Mouse (Mus musculus): ENCODE data around the gene Colq.

The Colq gene

DNA sequence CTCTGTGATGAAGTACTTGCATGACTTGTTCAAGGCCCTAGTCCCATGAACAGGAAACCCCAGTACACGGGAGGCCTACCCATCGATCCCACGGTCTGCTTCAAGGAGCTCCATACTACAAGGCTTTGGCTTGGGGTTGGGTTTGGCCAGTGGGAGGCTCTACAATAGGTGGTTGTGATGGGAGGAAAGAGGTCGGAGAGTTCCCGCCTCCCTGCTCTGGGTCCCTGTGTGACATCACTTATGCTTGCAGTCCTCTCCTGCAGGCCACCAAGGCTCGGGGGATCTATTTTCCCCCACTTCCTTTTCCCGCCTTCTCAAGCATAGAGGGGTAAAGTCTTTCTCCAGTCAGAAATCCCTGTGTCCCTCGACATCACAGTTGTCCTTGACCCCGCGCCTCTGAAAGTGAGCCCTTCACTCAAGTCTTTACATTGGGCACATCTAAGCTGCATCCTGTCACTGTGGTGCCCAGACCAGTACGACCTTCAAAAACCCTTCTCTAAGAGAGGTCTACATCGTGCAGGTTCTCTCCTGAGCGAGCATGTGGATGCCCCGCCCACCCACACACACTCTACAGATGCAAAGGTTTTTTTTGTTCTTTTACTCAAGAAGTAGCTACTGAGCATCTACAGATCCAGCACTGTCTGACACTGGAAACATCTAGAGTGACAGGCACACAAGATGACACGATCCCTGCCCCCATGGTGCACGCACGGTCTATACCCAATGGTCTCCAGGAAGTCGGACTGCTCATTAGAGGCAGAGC, 16.1 kb downstream of the Colq start:
- no peak for DNase-seq (ENCODE audit: low spot score in 2 of 2)

DNA sequence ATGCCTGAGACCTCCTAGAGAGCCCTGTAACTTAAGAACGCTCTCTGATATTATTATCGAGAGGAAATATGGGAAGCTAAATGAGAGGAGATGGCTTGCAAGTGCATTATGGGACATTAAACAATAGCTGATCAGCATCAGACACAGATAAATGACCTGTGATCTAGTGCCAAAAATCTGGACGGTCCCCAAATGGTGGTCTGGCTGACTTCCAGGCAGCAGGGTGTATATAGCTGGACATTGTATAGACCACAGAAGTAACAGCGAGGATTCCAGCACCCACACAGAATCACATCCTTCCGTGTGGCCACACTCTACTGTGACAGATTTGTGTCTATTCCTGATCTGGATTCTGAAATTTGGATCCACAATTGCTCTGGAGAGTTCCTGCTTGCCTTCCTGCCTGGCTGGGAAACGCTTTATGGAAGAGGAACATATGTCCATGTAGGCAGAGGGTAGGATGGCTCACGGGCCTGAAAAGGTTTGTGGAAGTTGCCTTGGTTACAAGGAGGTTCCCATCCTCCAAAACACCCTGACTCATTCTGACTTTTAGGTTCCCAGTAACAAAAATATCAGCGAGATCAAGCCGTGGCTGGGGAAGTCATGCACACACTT, 18.5 kb downstream of the Colq start:
- peak in 1 of 2 experiments; percentile 47 for DNase-seq (ENCODE audit: low spot score in 2 of 2)

DNA sequence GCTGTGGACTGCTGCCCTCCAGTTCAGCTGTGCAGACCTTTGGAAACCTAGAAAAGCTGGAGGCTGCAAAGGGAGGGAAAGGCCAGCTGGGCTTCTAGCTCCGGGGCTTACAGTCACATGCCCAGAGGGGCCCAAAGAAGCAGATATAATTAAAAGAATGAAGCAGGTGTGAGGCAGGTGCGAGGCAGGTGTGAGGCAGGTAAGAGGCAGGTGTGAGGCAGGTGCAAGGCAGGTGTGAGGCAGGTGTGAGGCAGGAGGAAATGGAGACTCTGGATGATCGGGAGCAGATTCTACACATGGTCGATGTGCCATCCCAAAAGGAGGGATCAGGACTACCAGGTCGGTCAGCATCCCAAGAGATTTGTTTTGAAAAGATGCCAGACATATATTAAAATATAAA, 19.7 kb downstream of the Colq start:
- no peak for DNase-seq (ENCODE audit: low spot score in 2 of 2)

DNA sequence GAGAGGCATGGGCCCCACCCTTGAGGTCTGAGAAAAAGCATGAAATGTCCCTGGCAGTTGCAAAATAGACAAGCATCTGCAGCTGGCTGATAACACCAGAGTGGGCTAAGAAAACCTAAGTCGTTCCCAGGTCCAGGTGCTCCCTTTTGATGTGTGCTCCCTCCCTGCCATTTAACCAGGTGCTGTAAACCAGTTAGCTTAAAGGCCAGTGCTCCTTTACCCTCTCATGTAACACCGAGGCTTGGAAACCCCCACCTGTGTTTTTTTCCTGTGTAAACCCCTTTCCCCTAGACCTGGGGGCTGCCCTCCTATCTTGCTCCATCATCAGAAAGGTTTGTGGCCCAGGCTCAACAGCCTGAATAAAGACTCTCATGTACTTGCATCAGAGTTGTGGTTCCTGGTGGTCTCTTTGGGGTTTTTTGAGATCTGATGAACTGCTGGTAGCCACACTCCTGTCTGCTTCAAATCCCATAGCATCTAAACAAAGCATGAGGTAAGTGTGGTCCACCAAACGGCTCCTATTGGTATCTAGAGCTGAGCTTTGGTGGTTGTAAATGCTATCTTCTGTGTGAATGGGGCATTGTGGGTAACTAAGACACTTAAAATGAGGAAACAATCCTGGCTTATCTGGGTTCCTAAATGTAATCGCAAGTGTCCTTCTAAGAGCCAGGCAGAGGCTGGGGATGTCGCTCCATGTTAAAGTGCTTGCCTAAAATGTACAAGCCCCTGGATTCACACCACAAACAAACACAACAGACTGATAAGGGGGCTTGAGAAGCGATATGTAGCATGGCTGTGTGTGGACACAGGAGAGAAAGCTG, 20.8 kb downstream of the Colq start:
- DNase-seq (ENCODE audit: low spot score in 2 of 2), result no peak

GRCm38 (mm10) chr14:31569151-31569631, 22.0 kb downstream of the Colq start:
- peak; percentile 35 to 46 for DNase-seq (ENCODE audit: low spot score in 2 of 2)

GRCm38 (mm10) chr14:31565478-31566212, 25.5 kb downstream of the Colq start:
- no peak for DNase-seq (ENCODE audit: low spot score in 2 of 2)

DNA sequence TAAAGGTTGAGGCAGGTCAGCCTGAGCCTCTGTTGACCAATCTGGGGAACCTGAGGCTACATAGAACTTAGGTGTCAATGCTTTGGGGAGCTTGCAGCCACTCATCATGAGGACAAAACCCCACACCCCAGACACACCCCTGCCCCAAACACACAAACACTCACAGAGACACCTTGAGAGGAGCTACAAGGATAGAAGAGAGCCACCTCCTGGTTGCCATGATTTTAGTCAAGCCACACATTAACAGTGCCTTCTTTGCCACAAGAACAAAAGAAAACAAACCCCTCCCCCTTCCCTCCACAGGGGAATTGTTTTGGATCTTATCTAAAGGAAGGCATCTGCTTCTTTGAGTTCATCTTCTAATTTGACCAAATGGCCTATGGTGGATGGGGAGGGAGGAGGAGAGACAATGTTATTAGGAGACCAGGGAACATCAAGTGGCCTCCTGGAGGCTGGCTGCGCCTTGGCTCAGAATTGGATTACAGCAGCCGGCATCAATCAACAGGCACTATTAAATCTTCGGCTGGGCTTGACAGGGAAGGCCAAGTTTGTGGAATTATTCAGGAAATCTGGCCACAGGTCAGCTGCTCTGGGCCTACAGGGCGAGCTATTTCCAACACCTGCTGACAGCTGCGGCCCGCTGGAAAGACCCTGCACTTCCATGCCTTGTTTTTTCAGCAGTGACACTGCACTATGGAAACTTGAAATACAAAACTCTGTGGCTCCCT, 26.5 kb downstream of the Colq start:
- no peak for DNase-seq (ENCODE audit: low spot score in 2 of 2)

DNA sequence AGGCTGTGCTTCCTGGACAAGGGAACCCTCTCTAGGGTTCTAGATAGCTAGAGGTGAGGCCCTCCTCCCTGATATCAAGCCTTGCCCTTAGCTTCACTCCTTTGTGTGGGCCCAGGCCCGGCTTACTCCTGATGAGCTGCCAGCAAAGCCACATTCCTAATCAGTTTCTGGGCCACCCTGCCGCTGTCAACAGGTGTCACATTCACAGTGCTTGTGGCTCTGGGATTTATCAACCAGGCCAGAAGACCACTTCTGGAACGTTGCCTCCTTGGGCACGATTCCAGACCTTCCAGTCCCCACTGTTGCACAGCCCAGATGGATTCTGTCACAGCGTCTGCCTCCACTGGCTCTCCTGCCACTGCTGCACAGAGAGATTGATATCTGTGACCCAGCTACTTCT, 30.3 kb downstream of the Colq start:
- DNase-seq (ENCODE audit: low spot score in 2 of 2), result no peak

DNA sequence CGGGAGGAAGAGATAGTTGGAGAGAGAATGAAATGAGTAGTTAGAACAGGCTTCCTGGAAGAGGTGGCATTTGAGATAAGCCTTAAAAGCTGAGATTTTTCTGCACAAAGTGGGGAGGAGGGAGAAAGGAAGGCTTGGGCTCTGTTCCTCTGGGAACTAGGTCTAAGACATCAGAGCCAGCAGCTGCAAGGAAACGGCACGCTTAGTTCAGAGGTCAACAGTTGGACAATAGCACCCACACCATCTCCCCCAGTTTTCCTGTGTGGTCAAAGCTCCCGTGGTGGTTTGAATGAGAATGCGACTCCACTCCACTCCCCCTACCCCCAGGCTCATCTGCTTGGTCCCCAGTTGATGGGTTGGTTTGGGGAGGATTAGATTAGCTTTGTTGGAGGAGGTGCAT, 31.9 kb downstream of the Colq start:
- no peak for DNase-seq (ENCODE audit: low spot score in 2 of 2)

GRCm38 (mm10) chr14:31557784-31558183, 33.4 kb downstream of the Colq start:
- no peak for DNase-seq (ENCODE audit: low spot score in 2 of 2)

DNA sequence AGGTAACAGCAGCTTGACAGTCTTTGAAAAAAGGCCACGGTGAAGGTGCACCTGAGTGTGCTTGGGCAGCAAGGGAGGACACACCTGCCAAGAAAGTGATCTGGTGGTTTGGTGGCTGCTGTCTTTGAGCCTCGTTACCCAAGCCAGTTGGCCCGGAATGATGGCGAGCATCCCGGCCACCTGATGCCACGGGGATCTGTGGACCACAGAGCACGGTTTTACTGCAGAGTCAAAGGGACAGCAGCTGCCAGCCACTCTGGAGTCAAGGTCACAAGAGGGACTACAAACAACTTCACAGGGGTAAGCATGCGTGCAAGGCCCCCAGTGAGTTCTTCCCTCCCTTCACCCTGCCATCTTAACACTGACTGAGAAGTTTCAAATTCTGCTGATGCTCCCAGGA, 33.9 kb downstream of the Colq start:
- DNase-seq (ENCODE audit: low spot score in 2 of 2), result no peak

DNA sequence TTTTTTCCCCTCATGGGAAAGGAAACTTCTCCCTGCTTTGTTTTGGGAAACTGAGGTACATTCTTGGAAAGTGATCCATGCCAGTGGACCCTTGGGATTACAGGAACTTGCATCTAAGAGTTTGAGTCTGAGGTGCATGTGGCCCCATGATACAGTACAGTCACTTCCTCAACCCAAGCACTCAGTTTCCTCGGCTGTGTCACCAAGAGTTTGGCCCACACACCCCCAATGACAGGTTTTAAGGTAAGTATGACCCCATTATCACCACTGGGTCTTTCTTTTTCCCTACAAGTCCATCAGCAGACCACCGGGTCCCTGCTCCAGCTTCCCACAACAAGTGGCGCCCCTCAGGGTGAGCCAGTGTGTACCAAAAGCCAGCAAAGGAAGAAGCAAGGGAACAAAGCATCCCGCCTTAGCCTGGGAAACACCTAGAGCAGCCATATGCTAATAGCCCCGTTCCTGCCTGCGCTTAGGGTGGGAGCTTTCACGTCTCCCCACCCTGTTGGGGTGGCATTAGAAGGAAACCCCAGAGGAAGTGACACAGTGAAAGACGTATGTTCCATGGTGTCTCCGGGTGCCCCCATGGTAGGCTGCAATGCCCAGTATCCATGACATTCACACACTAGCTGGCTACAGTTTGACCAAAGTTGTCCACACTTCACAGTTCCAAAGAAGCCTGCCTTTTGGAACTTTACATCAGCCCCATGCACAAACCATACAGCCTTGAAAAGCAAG, 34.5 kb downstream of the Colq start:
- no peak for DNase-seq (ENCODE audit: low spot score in 2 of 2)

DNA sequence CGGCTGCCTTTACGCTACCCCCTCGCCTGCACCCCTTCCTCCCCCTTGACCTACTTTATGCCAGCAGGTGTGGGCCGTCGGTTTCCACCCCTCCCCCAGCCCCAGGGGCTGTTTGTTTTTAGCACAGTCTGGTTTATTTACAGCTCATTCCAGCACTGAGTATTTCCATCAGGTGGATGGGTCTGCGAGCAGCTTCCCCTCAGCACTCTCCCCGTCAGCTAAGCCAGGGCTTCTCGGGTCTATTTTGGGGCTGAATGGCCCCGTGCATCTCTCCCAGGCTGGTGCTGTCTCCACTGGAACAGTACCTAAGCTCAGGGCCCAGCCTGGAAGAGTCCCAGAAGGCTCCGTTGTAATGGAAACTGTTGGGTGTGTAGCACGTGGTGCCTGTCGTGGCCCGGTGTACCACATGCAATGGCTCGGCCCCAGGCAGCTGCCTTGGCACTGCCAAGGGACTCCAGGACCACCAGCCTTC, 35.1 kb downstream of the Colq start:
- DNase-seq (ENCODE audit: low spot score in 2 of 2), result no peak

- no peak for DNase-seq (ENCODE audit: low spot score in 2 of 2)
Measured at GRCm38 (mm10) chr14:31555021-31555420, 36.1 kb downstream of the Colq start.

- DNase-seq (ENCODE audit: low spot score in 2 of 2), result no peak
Measured at GRCm38 (mm10) chr14:31543885-31544442, 47.2 kb downstream of the Colq start.

DNA sequence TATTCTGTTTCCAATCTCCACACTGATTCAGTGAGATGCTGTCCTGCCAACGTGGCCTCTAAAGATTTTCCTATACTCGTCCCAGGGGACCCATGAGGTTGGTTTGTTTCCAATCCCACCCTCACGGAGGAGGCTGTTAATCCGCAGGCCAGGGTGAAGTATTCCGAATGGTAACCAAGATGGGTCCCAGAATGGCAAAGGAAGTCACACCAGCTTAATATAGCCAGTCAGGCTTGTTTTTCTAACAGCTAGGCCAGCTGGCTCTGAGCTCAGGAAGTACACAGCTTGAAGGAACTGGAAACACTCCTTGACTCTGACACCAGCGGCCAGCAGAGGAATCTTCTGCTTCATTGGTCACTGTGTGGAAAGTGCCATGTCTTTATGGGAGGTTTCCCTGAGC, 53.8 kb downstream of the Colq start:
- no peak for DNase-seq (ENCODE audit: low spot score in 2 of 2)

- no peak for DNase-seq (ENCODE audit: low spot score in 2 of 2)
Measured at GRCm38 (mm10) chr14:31532656-31533055, 58.5 kb downstream of the Colq start.

- DNase-seq (ENCODE audit: low spot score in 2 of 2), result no peak
Measured at GRCm38 (mm10) chr14:31531506-31532148, 59.5 kb downstream of the Colq start.

- DNase-seq (ENCODE audit: low spot score in 2 of 2), result no peak
Measured at GRCm38 (mm10) chr14:31530847-31531246, 60.3 kb downstream of the Colq start.
